Mouse (Mus musculus) kidney, embryonic 14.5 days (tissue): ENCODE data around the gene Ints7. TPM values are rescaled to one million over a fixed set of nuclear protein-coding genes. Genes with fewer than 3 reads are reported as not detected.

Experiments used
- ATAC-seq: fragments of 200-750 bp; cut with Nextera tagmentation; 2 replicates; pipeline ENCODE4 v1.8.0; 2017; ENCODE audit warnings: moderate number of reproducible peaks, mild to moderate bottlenecking, moderate TSS enrichment, moderate library complexity; ENCODE audit not compliant: low FRiP score, low TSS enrichment
- H3K27ac ChIP-seq: fragments of 300-500 bp; sonication (generic); 2 replicates; pipeline ENCODE4 v1.5.1; 2014; ENCODE audit warnings: low read depth, mild to moderate bottlenecking, low read length, moderate library complexity, mixed read lengths
- H3K27me3 ChIP-seq: fragments of 300-500 bp; sonication (generic); 2 replicates; pipeline ENCODE4 v1.6.1; 2014; ENCODE audit warnings: mild to moderate bottlenecking, low read length; ENCODE audit not compliant: control insufficient read depth, insufficient read depth
- H3K36me3 ChIP-seq: fragments of 300-500 bp; sonication (generic); 2 replicates; pipeline ENCODE4 v1.6.1; 2014; ENCODE audit warnings: low read length, mixed read lengths; ENCODE audit not compliant: control insufficient read depth, insufficient read depth
- H3K4me1 ChIP-seq: fragments of 300-500 bp; sonication (generic); 2 replicates; pipeline ENCODE4 v1.6.1; 2014; ENCODE audit warnings: low read length, mixed read lengths; ENCODE audit not compliant: control insufficient read depth, insufficient read depth
- H3K4me2 ChIP-seq: fragments of 300-500 bp; sonication (generic); replicated peaks from 2 replicates; pipeline ENCODE4 v1.6.1; 2014; ENCODE audit warnings: low read depth, mild to moderate bottlenecking, low read length
- H3K4me3 ChIP-seq: fragments of 300-500 bp; sonication (generic); 2 replicates; pipeline ENCODE4 v1.5.1; 2014; ENCODE audit warnings: mild to moderate bottlenecking, low read length
- H3K9ac ChIP-seq: fragments of 300-500 bp; sonication (generic); 2 replicates; pipeline ENCODE4 v1.6.1; 2014; ENCODE audit warnings: low read depth, mild to moderate bottlenecking, low read length, moderate library complexity
- H3K9me3 ChIP-seq: fragments of 300-500 bp; sonication (generic); 2 replicates; pipeline ENCODE4 v1.6.1; 2016; ENCODE audit warnings: low read length; ENCODE audit not compliant: control insufficient read depth
- WGBS: fragments of 180-500 bp; shearing (Covaris S2); extraction: QIAGEN DNeasy Blood & Tissue Kit; methylation state at CpG from one replicate; pipeline ENCODE4 v1.1.7; 2014; 5-methylcytosine and 5-hydroxymethylcytosine counted together
- polyA plus RNA-seq: library from polyadenylated mRNA; unstranded; fragments of >200 nt; fragmentation: Nextera tagmentation; extraction: Ambion mirVana; gene quantifications from 2 replicates; pipeline ENCODE4 v1.2.1, GENCODE M21; 2014

Gene Ints7
- 38.9 and 77.9 TPM in 2 replicates for polyA plus RNA-seq

- Histone ChIP-seq H3K4me1 (peaks cover 20% of the 10 kb centered on the region), H3K9me3 (peaks cover 5% of the 10 kb centered on the region; the same call in 1 of the 2 replicates), H3K27me3 (no peaks in the 10 kb centered on the region), H3K27ac (peak within 1 kb of the TSS; percentile 97), H3K4me2 (peak within 1 kb of the TSS; percentile 74), H3K36me3 (peaks cover 7% of the 10 kb centered on the region; the same call in 1 of the 2 replicates), H3K4me3 (peak within 1 kb of the TSS; percentile 94), H3K9ac (peak within 1 kb of the TSS; percentile 95)
- ATAC-seq = peak; percentile 99
- under 1% methylated on average over 70 of the region's 70 CpGs for WGBS
These were observed at the start of gene Ints7, which contains the start of gene Dtl for GRCm38 (mm10) chr1:191575458-191576247. Gene Ints7 (plus strand): TSS chr1:191575636. Gene Dtl (minus strand): TSS chr1:191575544.

DNA sequence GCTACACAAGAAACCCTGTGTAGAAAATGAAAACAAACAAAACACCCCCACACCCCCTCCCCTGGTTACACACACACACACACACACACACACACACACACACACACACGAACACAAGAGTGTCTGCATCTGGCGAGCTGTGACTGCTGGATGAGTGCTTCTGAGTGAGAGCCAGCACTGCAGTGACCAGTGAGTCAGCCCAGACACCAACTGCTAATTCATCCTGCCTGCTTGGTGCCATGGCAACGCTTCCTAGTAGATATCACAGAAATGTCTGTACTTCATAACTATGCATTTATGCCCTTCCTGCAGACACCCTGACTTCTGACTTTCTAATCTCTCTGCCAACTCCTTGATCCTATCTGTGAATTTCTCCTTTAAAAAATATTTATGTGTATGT lies 48.3 kb upstream of the Ints7 start:
- Histone ChIP-seq H3K4me1 (no peaks in the 10 kb centered on the region), H3K36me3 (no peaks in the 10 kb centered on the region), H3K9ac (no peak overlapping the region), H3K27me3 (no peaks in the 10 kb centered on the region), H3K4me3 (no peak overlapping the region), H3K4me2 (no peak overlapping the region), H3K27ac (no peak overlapping the region), H3K9me3 (no peaks in the 10 kb centered on the region)
- 76% methylated on average over 3 of the region's 3 CpGs for WGBS
- ATAC-seq = no peak

DNA sequence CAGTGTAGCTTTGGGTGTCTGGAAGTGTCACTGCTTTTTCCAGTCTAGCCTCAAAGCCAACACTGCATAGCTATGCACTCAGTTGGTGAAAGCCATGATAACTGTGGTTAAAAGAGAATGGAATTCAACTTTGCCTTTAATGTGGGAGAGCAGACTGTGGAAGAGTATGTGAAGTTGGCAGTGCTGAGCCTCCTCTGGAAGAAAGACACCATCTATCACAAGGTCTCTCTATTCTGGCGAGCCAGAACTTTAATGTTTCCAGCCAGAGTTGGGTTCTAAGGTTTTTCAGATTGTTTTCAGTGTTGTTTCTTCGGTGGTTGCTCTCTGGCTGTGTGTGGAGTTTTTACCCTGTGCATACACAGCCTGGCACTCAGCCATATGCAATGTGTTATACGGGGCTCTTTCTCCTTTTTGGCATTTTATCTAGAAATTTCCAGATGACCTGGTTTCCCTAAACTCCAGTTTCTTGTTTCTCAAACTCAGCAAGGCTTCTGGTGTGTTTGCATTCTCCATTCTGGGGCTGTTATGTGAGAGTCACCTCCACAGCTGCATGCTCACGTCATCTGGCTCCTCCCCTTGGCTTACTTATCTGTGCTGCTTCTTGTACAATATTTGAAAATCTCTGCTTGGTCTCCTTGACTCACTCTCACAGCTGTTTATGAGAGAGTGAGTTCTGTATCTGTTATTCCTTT lies 47.4 kb upstream of the Ints7 start:
- H3K36me3 ChIP-seq = no peaks in the 10 kb centered on the region
- H3K4me2 ChIP-seq = no peak overlapping the region
- H3K9ac ChIP-seq = no peak overlapping the region
- WGBS = 64% methylated on average over 4 of the region's 4 CpGs
- ATAC-seq = no peak
- H3K27ac ChIP-seq = no peak overlapping the region
- H3K27me3 ChIP-seq = no peaks in the 10 kb centered on the region
- no peaks in the 10 kb centered on the region for H3K4me1 ChIP-seq
- H3K9me3 ChIP-seq = no peaks in the 10 kb centered on the region
- H3K4me3 ChIP-seq = no peak overlapping the region

DNA sequence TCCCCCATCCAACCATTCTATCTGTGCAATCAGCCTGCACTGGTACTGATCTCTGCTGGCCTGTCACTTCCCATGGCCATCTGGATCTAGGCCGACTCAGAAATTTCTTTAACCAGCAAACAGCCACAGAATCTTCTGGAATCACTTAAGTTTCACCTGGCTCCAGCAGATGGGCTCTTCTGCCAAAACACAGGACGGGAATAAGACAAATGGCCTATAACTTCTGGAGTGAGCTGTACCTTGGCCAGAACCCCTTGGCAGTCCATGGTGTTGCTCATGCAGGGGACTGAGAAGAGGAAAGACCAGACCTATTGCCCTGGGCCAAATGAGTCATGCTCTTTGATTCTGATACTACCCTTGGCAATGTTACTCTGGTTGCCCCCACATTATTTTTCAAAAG lies 46.0 kb upstream of the Ints7 start:
- no peaks in the 10 kb centered on the region for H3K4me1 ChIP-seq
- no peak overlapping the region for H3K4me3 ChIP-seq
- H3K4me2 ChIP-seq = no peak overlapping the region
- no peaks in the 10 kb centered on the region for H3K27me3 ChIP-seq
- H3K27ac ChIP-seq = no peak overlapping the region
- H3K9ac ChIP-seq = no peak overlapping the region
- no peak for ATAC-seq
- no peaks in the 10 kb centered on the region for H3K9me3 ChIP-seq
- peaks cover 2% of the 10 kb centered on the region; the same call in 1 of the 2 replicates for H3K36me3 ChIP-seq
- WGBS = 84% methylated on average over 2 of the region's 2 CpGs

GRCm38 (mm10) chr1:191531023-191531422 lies 44.4 kb upstream of the Ints7 start:
- 46% methylated on average over 1 of the region's 1 CpGs for WGBS
- Histone ChIP-seq H3K27ac (no peak overlapping the region), H3K9ac (no peak overlapping the region), H3K9me3 (no peaks in the 10 kb centered on the region), H3K27me3 (no peaks in the 10 kb centered on the region), H3K4me3 (no peak overlapping the region), H3K4me2 (no peak overlapping the region), H3K4me1 (no peaks in the 10 kb centered on the region), H3K36me3 (peaks cover 5% of the 10 kb centered on the region; the same call in 1 of the 2 replicates)
- no peak for ATAC-seq

- peaks cover 34% of the 10 kb centered on the region; the same call in 1 of the 2 replicates for H3K36me3 ChIP-seq
- no peak for ATAC-seq
- H3K27ac ChIP-seq = no peak overlapping the region
- no peaks in the 10 kb centered on the region for H3K4me1 ChIP-seq
- H3K9ac ChIP-seq = no peak overlapping the region
- no peaks in the 10 kb centered on the region for H3K27me3 ChIP-seq
- 80% methylated on average over 2 of the region's 2 CpGs for WGBS
- no peak overlapping the region for H3K4me3 ChIP-seq
- no peaks in the 10 kb centered on the region for H3K9me3 ChIP-seq
- H3K4me2 ChIP-seq = no peak overlapping the region
These were observed 40.5 kb upstream of the Ints7 start for GRCm38 (mm10) chr1:191534896-191535295.

DNA sequence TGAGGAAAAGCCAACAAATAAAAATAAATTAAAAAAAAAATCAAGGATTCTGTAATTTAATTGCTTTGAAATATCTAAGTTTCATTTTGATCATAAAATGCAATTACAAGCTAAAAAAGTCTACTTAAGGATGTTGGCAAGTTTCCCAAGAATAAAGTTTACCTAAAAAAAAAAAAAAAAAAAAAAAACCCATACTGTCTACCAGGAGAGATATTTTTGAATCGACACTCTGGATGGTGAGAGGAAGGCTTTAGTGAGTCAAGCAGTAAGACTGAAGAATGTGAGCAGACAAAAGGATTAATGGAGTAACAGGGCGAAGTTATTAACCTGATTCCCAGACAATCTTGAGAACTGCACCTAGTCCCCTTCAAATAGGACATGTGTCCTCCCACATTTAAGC lies 35.1 kb upstream of the Ints7 start:
- 83% methylated on average over 2 of the region's 2 CpGs for WGBS
- Histone ChIP-seq H3K4me2 (no peak overlapping the region), H3K27ac (no peak overlapping the region), H3K9me3 (no peaks in the 10 kb centered on the region), H3K36me3 (peaks cover 76% of the 10 kb centered on the region), H3K9ac (no peak overlapping the region), H3K4me3 (no peak overlapping the region), H3K27me3 (no peaks in the 10 kb centered on the region), H3K4me1 (no peaks in the 10 kb centered on the region)
- no peak for ATAC-seq

- no peak overlapping the region for H3K27ac ChIP-seq
- 91% methylated on average over 9 of the region's 9 CpGs for WGBS
- no peak overlapping the region for H3K4me2 ChIP-seq
- no peaks in the 10 kb centered on the region for H3K27me3 ChIP-seq
- H3K4me1 ChIP-seq = no peaks in the 10 kb centered on the region
- no peak overlapping the region for H3K4me3 ChIP-seq
- no peaks in the 10 kb centered on the region for H3K9me3 ChIP-seq
- H3K36me3 ChIP-seq = peaks cover 80% of the 10 kb centered on the region
- H3K9ac ChIP-seq = no peak overlapping the region
- no peak for ATAC-seq
These were observed 34.4 kb upstream of the Ints7 start for GRCm38 (mm10) chr1:191541014-191541413.

- H3K27ac ChIP-seq = no peak overlapping the region
- no peak for ATAC-seq
- no peaks in the 10 kb centered on the region for H3K27me3 ChIP-seq
- no peaks in the 10 kb centered on the region for H3K9me3 ChIP-seq
- WGBS = 92% methylated on average over 4 of the region's 4 CpGs
- no peaks in the 10 kb centered on the region for H3K4me1 ChIP-seq
- no peak overlapping the region for H3K4me2 ChIP-seq
- no peak overlapping the region for H3K9ac ChIP-seq
- H3K36me3 ChIP-seq = peaks cover 82% of the 10 kb centered on the region
- H3K4me3 ChIP-seq = no peak overlapping the region
These were observed 33.8 kb upstream of the Ints7 start for GRCm38 (mm10) chr1:191541619-191542018.
